Mouse (Mus musculus) frontal cortex, postnatal 14 days (tissue): ENCODE measurements around the gene AC192777.2.
"Not testable (repeated sequence)": the region's sequence is repeated elsewhere in the genome, so short reads cannot be mapped to it uniquely, and the experiment has no call there.

Source experiments
- DNase-seq, 2 experiments: peaks; one replicate each; pipeline ENCODE4 v3.0.0; 2022; ENCODE audit warnings: low spot score in 2 of 2

The AC192777.2 gene

DNA sequence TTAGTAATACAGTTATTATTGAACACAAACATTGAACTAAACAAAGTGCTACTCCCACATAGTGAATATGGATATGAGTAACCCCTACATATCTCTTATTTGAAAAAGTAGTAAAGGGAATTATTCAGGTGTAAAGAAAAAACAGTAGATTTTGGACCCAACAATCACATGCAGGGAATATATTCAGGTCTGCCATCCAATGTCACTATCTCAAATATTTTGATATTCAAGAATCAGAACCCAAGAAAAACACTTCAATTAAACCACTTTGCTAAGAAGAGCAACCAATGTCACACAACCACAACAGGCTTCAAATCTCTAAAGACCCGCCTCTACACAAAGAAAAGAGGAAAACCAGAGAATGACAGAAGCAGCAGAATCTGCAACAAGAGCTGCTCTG lies at the start of gene AC192777.2:
AC192777.2 (plus strand) TSS at position 301 of the 400 bp plus-strand sequence.
- DNase-seq, result not testable (repeated sequence)

DNA sequence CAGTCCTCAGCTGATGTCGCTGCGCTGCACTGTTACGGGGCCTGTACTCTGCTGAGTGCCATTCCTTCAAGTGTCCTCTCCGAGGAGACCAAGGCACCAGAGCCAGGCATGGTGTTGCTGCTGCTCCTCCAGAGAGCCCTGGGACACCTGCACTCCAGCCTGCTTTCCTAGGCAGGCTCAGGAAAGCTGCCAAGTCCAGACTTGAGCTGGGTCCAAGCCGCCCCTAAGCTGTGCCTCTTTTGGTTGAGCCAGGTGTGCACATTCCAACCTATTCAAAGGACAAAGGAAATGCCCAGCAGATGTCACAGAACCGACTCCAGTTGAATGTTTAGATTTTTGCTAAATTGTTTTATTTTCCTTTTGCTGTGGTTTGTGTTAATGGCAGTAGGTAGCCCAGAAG lies 20.9 kb downstream of the AC192777.2 start:
- not testable (repeated sequence) for DNase-seq

DNA sequence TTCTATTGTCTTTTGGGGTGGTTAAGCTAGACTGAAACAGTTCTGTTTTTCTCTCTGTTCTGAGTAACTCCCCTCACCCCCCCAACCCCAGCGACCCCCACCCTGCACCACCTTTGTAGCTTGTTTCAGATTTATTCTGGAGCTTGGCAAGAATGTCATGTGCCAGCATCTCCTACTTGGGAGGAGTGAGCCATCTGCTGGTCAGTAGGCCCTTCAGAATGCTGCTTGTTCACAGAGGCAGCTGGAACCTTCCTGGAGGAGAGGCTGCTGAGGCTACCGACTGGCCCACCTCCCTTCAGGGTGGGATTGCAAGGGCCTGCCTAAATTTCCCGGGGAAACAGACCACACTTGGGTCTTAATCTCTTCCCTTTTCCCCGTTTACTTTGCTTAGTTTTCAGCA lies 21.6 kb downstream of the AC192777.2 start:
- not testable (repeated sequence) for DNase-seq
